Mouse (Mus musculus): ENCODE data around the gene Ptpn4.

Gene Ptpn4

DNA sequence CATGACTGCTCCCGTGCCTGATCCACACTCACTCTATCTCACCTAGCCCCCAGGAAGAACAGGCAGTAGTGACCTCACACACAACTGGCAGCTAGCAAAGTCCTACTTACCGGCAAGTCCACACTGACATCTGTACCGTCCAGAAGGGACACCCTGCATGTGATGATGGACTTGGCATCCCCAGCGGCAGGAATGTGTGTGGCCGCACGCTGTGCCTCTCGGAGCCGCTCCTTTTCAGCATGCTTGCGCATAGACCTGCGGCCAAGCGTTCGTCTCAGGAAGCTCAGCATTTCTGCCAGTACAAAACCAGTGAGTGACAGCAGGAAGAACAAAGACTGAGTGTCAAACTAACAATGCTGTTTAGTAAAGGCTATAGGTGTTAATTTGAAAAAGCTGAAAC lies 195.0 kb downstream of the Ptpn4 start:
- no peak for DNase-seq (ENCODE audit: low read depth, low spot score)

DNA sequence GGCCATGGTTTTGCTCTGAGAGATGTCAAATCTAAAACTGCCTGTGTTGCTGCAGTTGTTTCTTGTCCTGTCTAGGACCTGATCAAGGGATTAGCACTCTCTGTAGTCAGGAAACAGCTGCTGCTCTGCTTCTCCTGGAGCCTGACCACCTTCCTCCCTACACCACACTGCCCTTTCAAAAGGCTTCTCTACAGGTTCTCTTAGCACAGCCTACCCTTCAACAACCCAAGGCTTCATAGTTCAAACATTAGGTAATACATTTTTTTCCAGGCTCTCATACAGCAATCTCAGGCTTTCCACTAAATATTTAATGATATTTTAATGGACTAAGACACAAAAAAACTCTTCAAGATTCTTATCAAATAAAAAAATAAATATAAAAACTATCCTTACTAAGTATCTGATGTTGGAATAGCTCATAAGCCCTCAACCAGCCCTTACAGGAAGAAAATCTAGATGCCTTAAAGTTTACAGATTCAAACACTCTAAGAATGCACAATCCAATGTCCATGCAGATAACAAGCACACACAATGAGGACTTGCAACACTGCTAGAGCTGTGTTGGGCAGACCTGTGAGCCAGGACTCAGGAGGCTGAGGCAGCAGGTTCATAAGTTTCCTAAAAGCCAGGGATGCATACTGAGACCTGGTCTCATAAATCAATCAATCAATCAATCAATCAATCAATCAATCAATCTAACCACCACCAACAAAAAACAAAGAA lies 196.2 kb downstream of the Ptpn4 start:
- DNase-seq (ENCODE audit: low read depth, low spot score): no peak

DNA sequence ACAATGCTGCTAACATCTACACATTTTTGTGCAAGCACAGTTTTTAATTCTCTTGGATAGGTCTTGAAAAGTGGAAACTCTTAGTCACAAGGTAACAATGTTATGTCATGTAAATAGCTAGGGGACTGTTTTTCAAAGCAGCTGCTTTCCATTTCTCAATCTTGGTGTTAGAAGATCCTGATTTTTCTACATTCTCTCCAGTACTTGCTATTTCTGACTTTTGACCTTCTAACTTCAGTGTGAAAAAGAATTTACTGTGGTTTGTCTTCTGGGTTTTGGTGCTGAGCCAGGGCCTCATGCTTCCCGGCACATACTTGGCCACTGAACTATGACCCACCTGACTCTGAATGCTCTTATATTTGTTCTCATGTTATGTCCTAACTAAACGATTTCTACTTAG lies 197.4 kb downstream of the Ptpn4 start:
- no peak for DNase-seq (ENCODE audit: low read depth, low spot score)

DNA sequence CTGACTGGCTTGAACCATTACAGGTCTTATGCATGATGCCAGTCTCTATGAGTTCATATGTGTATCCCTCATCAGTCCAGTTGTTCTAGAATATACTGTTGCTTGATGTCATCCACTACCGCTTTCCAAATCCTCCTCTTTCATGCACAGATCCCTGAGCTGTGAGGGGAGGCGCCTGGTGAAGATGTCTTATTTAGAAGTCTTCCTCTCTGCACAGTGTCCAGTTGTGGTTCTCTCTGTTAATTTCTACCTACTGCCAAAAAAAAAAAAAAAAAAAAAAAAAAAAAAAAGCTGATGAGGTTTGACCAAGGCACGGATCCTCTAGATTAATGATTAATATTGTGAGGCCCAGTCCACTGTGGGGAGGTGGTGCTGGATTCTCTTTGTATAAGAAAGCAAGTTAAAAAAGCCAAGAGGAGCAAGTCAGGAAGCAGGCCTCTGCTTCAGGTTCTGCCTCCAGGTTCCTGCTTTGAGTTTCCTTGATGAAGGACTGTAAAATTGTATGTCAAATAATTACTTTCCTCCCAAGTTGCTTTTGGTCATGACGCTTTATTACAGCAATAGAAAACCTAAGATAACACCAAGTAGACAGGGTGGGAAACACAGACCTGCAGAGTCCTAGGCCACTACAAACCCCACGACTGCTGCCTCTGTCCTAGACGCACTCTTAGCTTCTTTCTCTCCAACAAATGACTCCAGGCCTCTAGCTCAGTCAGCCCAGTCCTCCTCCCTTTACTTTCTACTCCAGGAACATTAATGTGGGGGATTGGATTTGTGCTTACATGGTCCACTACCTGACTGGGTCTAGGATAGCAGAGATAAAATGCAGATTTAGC lies 200.0 kb downstream of the Ptpn4 start:
- no peak for DNase-seq (ENCODE audit: low read depth, low spot score)

DNA sequence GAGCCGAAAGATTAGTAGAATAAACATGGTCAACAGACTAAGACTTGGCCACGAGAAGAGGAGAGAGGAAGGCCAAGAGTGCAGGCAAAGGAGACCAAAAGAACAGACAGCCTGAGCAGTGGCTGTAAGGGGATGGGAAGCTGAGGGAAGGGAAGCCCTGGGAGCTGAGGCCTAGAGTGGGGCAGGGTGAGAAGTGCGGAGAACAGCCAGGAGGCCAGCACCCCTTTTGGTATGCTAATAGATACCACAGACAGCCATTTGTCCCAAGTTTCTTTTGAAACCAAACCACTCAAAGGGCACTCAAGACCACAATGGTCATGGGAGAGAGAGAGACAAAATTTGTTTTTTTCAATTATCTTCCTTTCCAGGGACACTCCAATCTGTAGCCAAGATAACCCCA lies 202.7 kb downstream of the Ptpn4 start:
- no peak for DNase-seq (ENCODE audit: low read depth, low spot score)

DNA sequence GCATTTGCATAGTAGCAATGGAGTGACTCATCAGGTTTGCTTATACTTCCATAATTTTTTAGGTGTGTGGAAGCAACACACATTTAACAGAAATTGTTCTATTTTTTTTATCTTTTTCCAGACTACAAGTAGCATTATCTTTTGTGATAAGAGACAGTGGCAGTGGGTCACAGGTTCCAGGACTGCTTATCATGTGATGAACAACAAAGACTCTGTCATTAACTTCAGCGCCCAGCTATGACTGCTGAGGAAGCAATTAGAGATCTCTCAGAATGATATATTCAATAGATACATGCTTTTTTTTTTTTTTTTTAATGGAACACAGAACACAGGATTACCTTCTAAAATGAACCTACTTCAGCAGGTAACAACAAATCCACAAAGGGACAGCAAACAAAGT lies 207.0 kb downstream of the Ptpn4 start:
- no peak for DNase-seq (ENCODE audit: low read depth, low spot score)

DNA sequence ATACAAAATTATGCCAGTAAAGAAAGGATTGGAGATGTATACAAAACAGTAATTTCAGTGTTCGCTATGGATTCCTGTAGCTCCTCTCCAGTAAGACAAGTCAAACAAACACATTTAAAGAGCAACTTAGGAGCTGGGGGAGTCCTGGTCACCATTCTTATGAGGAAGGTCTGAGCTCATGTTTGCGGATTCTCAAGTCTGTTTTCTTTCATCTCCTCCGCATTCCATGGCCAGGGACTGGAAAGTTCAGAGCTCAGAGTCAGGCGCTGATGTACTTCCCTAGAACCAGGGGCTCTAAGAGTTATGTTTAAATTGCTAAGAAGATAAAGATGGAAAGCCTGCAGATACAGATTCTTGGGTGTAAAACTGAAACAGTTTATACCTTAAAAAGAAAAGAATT lies 210.6 kb downstream of the Ptpn4 start:
- DNase-seq (ENCODE audit: low read depth, low spot score): no peak

DNA sequence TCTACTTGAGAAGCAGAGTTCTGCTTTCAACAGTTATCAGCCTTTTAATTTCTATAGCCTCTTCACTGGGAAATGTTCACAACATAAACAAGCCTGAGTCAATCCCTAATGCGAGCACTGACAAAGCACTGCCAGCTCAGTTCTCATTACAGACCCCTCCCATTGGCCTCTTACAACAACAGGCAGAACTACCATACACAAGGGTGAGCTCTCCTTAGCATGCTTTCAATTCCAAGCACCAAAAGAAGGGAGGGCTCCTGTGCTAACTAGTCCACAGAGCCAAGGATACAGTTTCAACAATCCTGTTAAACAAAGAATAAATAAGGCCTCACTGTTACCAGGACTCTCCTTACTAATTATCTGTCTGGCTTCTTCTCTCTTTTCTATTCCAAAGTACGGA lies 213.0 kb downstream of the Ptpn4 start:
- no peak for DNase-seq (ENCODE audit: low read depth, low spot score)

DNA sequence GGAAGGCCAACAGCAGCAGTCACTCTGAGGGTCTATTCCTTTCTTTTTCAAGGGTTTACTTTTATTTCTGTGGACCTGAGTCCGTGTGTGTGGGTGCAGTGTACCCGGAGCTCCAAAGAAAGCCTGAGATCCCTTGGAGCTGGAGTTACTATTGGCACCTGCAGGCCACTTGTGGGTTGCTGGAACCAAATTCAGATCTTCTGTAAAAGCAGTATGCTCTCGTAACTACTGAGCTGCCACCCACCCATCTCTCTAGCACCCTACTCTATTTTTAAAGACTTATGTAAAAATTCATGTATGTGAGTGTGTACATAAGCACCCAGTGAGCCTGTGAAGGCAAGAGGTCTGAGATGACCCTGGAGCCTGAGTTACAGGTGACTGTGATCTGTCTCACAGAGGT lies 232.0 kb downstream of the Ptpn4 start:
- no peak for DNase-seq (ENCODE audit: low read depth, low spot score)
